Mouse (Mus musculus) heart, adult 2 months (tissue): Measurements from ENCODE around the gene Gm4340. TPM values are rescaled to one million over a fixed set of nuclear protein-coding genes. Genes with fewer than 3 reads are reported as not detected.
"Not testable (repeated sequence)": the region's sequence is repeated elsewhere in the genome, so short reads cannot be mapped to it uniquely, and the experiment has no call there.

Experiments
- DNase-seq, 2 experiments: peaks; one replicate each; pipeline ENCODE4 v3.0.0; 2021
- H3K27ac ChIP-seq: fragments of 200-600 bp; 2 replicates; pipeline ENCODE4 v1.8.1; 2022
- H3K27me3 ChIP-seq: fragments of 200-500 bp; 2 replicates; pipeline ENCODE4 v1.6.1; 2012; ENCODE audit warnings: mild to moderate bottlenecking, low read length, inconsistent platforms, mixed read lengths; ENCODE audit not compliant: control insufficient read depth, insufficient read depth
- H3K36me3 ChIP-seq: fragments of 200-500 bp; 2 replicates; pipeline ENCODE4 v1.6.1; 2012; ENCODE audit warnings: low read length, inconsistent platforms; ENCODE audit not compliant: control insufficient read depth, insufficient read depth
- H3K4me1 ChIP-seq: fragments of 200-500 bp; 2 replicates; pipeline ENCODE4 v1.6.1; 2011; ENCODE audit warnings: low read length; ENCODE audit not compliant: control insufficient read depth, insufficient read depth
- H3K4me3 ChIP-seq: fragments of 200-600 bp; 2 replicates; pipeline ENCODE4 v1.8.1; 2022
- H3K79me2 ChIP-seq: fragments of 200-500 bp; replicated peaks from 2 replicates; pipeline ENCODE4 v1.6.1; 2012; ENCODE audit warnings: mild to moderate bottlenecking, inconsistent platforms, low read length, moderate library complexity, mixed read lengths; ENCODE audit not compliant: control insufficient read depth, insufficient read depth
- H3K9ac ChIP-seq: fragments of 200-500 bp; 2 replicates; pipeline ENCODE4 v1.6.1; 2012; ENCODE audit warnings: low read depth, mild to moderate bottlenecking, control low read depth, inconsistent platforms, low read length, mixed read lengths
- CTCF ChIP-seq: fragments of 200-600 bp; IDR thresholded peaks from 2 replicates; pipeline ENCODE4 v1.8.1; 2022; ENCODE audit warnings: antibody characterized with exemption, mild to moderate bottlenecking, moderate library complexity
- EP300 ChIP-seq: fragments of 200-500 bp; IDR thresholded peaks from 2 replicates; pipeline ENCODE4 v1.6.1; 2011; ENCODE audit warnings: low read depth, low read length, control low read depth; ENCODE audit not compliant: insufficient read depth
- POLR2A ChIP-seq: fragments of 200-500 bp; IDR thresholded peaks from 2 replicates; pipeline ENCODE4 v1.6.1; 2011; ENCODE audit warnings: mild to moderate bottlenecking, low read depth, low read length, control low read depth; ENCODE audit not compliant: insufficient read depth
- WGBS: fragments of 180-500 bp; shearing (Covaris S2); methylation state at CpG from one replicate; pipeline ENCODE4 v1.1.7; 2018; 5-methylcytosine and 5-hydroxymethylcytosine counted together
- intact Hi-C: fragments of 180-260 bp; cut with DNase I; formaldehyde crosslinking; loops from one replicate; pipeline ENCODE4 v1.15.1; 2025
- long read RNA-seq: library from polyadenylated mRNA; stranded (forward); transcript quantifications from one replicate; pipeline ENCODE4 v2.0.0, GENCODE M21; 2021
- polyA plus RNA-seq: library from polyadenylated mRNA; depleted of rRNA; stranded (reverse); fragments of >200 nt; gene quantifications from 2 replicates; pipeline ENCODE4 v1.2.3, GENCODE M21; 2012; rRNA removed
- total RNA-seq, 2 experiments: library from RNA; stranded (reverse); gene quantifications; 2 replicates each; pipeline ENCODE4 v1.2.3; 2021

Gm4340 gene
- total RNA-seq = not detected
- polyA plus RNA-seq = not detected in 2 replicates
- long read RNA-seq = 0 reads

DNA sequence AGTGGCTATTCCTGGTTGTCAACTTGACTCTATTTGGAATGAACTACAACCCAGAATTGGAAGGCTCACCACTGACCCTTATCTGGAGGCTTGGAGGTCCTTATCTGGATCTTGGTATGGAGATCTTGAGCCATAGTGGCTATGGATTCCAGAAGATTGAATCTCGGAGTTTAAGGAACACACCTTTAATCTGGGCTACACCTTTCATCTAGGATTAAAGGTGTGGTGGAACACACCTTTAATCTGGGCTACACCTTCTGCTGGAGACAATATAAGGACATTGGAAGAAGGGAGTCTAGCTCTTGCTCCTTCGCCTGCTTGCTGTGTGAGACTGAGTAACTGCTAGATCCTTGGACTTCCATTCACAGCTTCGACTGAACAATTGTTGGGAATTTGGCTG, at the start of gene Gm4340:
Gm4340 (plus strand) TSS at position 301 of the 400 bp plus-strand sequence.
- H3K4me1 ChIP-seq, intact Hi-C loops, H3K4me3 ChIP-seq, H3K27me3 ChIP-seq, H3K27ac ChIP-seq, H3K9ac ChIP-seq, DNase-seq, H3K79me2 ChIP-seq, H3K36me3 ChIP-seq: not testable (repeated sequence)
- WGBS = no CpG with 5 or more reads among the region's 3 CpGs

DNA sequence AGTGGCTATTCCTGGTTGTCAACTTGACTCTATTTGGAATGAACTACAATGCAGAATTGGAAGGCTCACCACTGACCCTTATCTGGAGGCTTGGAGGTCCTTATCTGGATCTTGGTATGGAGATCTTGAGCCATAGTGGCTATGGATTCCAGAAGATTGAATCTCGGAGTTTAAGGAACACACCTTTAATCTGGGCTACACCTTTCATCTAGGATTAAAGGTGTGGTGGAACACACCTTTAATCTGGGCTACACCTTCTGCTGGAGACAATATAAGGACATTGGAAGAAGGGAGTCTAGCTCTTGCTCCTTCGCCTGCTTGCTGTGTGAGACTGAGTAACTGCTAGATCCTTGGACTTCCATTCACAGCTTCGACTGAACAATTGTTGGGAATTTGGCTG, 42.6 kb upstream of the Gm4340 start, which contains the start of gene Gm6763:
Gm6763 (plus strand) TSS at position 301 of the 400 bp plus-strand sequence.
- H3K79me2 ChIP-seq, H3K9ac ChIP-seq, H3K36me3 ChIP-seq, DNase-seq, intact Hi-C loops, H3K27me3 ChIP-seq, H3K27ac ChIP-seq, H3K4me1 ChIP-seq, H3K4me3 ChIP-seq: not testable (repeated sequence)
- WGBS = no CpG with 5 or more reads among the region's 3 CpGs

GRCm38 (mm10) chr10:104159706-104160105, 34.1 kb upstream of the Gm4340 start, which contains the start of gene Gm8764:
Gene Gm8764 (plus strand): TSS chr10:104160006.
- H3K27me3 ChIP-seq, H3K4me3 ChIP-seq, H3K4me1 ChIP-seq, H3K79me2 ChIP-seq, DNase-seq, H3K9ac ChIP-seq, H3K27ac ChIP-seq, intact Hi-C loops, H3K36me3 ChIP-seq: not testable (repeated sequence)
- no CpG with 5 or more reads among the region's 3 CpGs for WGBS

GRCm38 (mm10) chr10:104168215-104168614, 25.6 kb upstream of the Gm4340 start, which contains the start of gene Gm21304:
Gene Gm21304 (plus strand): TSS chr10:104168515.
- H3K36me3 ChIP-seq, H3K79me2 ChIP-seq, intact Hi-C loops, H3K27ac ChIP-seq, DNase-seq, H3K9ac ChIP-seq, H3K4me1 ChIP-seq, H3K27me3 ChIP-seq, H3K4me3 ChIP-seq: not testable (repeated sequence)
- WGBS = no CpG with 5 or more reads among the region's 3 CpGs

DNA sequence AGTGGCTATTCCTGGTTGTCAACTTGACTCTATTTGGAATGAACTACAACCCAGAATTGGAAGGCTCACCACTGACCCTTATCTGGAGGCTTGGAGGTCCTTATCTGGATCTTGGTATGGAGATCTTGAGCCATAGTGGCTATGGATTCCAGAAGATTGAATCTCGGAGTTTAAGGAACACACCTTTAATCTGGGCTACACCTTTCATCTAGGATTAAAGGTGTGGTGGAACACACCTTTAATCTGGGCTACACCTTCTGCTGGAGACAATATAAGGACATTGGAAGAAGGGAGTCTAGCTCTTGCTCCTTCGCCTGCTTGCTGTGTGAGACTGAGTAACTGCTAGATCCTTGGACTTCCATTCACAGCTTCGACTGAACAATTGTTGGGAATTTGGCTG, 17.1 kb upstream of the Gm4340 start, which contains the start of gene Gm21312:
Gm21312 (plus strand) TSS at position 301 of the 400 bp plus-strand sequence.
- H3K4me3 ChIP-seq, H3K27me3 ChIP-seq, H3K27ac ChIP-seq, H3K36me3 ChIP-seq, DNase-seq, H3K9ac ChIP-seq, H3K79me2 ChIP-seq, intact Hi-C loops, H3K4me1 ChIP-seq: not testable (repeated sequence)
- no CpG with 5 or more reads among the region's 3 CpGs for WGBS

DNA sequence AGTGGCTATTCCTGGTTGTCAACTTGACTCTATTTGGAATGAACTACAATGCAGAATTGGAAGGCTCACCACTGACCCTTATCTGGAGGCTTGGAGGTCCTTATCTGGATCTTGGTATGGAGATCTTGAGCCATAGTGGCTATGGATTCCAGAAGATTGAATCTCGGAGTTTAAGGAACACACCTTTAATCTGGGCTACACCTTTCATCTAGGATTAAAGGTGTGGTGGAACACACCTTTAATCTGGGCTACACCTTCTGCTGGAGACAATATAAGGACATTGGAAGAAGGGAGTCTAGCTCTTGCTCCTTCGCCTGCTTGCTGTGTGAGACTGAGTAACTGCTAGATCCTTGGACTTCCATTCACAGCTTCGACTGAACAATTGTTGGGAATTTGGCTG, 8.6 kb upstream of the Gm4340 start, which contains the start of gene Gm20765:
Gm20765 (plus strand) TSS at position 301 of the 400 bp plus-strand sequence.
- H3K4me3 ChIP-seq, H3K9ac ChIP-seq, H3K79me2 ChIP-seq, DNase-seq, H3K27ac ChIP-seq, H3K36me3 ChIP-seq, H3K27me3 ChIP-seq, intact Hi-C loops, H3K4me1 ChIP-seq: not testable (repeated sequence)
- WGBS = no CpG with 5 or more reads among the region's 3 CpGs

GRCm38 (mm10) chr10:104209655-104210054, 15.8 kb downstream of the Gm4340 start:
- Histone ChIP-seq H3K79me2 (no peaks in the 10 kb centered on the region), H3K4me1 (no peaks in the 10 kb centered on the region), H3K4me3 (no peak overlapping the region), H3K27me3 (no peaks in the 10 kb centered on the region), H3K36me3 (no peaks in the 10 kb centered on the region), H3K27ac (no peak overlapping the region), H3K9ac (no peak overlapping the region)
- no peak for DNase-seq
- TF ChIP-seq EP300 = no peak
- TF ChIP-seq POLR2A = no peak
- TF ChIP-seq CTCF = no peak
- intact Hi-C loops = no loop called here
- WGBS = 73% methylated on average over 1 of the region's 1 CpGs
